Mouse (Mus musculus) midbrain, embryonic 14.5 days (tissue): Measurements from ENCODE around the gene Sfxn1. TPM values are rescaled to one million over a fixed set of nuclear protein-coding genes. Genes with fewer than 3 reads are reported as not detected.

Source experiments
- polyA plus RNA-seq: library from polyadenylated mRNA; unstranded; fragments of >200 nt; fragmentation: Nextera tagmentation; extraction: Ambion mirVana; gene quantifications from 2 replicates; pipeline ENCODE4 v1.2.1, GENCODE M21; 2014

Sfxn1 gene
- polyA plus RNA-seq, 1 experiment from 2014 or later, result 107 TPM

Other genes with a start within 250 kb of the Sfxn1 start
- 1.7 and 2.4 TPM in 2 replicates for gene Drd1, start 16.2 kb upstream of the Sfxn1 start, polyA plus RNA-seq
- gene Hrh2, start 120.3 kb downstream of the Sfxn1 start, polyA plus RNA-seq, result 0.63 and 0.78 TPM in 2 replicates